Mouse (Mus musculus) liver, adult (tissue): ENCODE data around the gene Arap1.
A peak's percentile ranks its signal among the peaks of the same experiment; 100 is the strongest.

Experiments used
- GATA4 ChIP-seq: IDR thresholded peaks from 2 replicates; pipeline ENCODE4 v1.6.1; 2014; ENCODE audit warnings: mild to moderate bottlenecking, low read length; ENCODE audit not compliant: insufficient replicate concordance

Gene Arap1

DNA sequence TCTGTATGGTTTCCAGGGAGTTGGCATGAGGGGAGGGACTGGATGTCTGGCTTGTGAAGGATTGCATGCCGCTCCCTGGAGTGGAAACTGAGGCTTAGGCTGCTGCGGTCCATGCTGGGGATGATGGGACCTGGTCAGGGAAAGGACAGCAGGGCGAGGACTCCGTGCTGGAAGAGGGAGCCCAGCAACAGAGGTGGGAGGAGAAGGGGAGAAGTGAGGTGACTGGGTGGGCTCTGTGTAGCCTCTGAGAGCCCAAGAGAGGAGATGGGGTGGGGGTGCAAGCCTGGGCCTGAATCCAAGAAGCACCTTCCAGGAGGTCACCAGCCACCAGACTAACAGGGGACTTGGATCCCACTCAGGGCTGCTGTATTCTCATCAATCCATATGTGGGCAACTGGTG is 108.5 kb downstream of the Arap1 start:
- TF ChIP-seq GATA4: no peak

DNA sequence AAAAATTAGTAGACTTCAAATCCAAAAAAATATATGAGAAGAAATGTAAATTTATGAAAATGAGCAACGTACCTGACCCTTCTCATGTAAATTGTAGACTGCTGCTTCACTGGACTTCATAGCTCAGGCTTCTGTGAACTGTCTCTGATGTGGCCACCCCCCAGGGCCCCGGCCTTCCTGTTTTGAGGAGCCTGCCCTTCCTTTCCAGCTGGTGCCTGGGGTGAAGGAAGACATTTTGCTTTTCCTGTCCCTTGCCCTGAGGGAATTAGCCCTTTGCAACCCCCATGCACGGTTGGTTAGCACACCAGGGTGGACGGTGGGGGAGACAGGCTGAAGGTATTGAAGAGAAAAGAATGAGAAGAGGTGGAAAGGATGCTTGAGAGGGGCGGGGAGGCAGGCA is 108.9 kb downstream of the Arap1 start:
- no peak for TF ChIP-seq GATA4

DNA sequence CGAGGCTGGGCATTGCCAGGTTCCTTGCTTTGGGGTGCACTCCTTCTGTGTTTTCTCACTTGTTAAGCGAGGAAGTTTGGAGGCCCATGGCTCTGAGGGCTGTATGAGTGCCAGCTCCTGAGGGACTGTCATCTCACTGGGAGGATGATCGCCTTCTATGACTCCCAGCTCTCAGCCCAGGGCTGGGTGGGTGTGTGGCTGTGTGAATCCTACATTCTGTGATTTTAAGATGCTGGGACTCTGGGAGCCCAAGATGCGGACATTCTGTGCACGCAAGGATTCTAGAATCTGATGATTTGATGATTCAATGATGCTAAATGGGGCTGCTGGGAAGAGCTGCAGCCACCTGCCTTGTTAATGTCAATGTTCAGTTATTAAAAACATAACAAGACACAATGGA is 109.4 kb downstream of the Arap1 start:
- TF ChIP-seq GATA4: no peak

DNA sequence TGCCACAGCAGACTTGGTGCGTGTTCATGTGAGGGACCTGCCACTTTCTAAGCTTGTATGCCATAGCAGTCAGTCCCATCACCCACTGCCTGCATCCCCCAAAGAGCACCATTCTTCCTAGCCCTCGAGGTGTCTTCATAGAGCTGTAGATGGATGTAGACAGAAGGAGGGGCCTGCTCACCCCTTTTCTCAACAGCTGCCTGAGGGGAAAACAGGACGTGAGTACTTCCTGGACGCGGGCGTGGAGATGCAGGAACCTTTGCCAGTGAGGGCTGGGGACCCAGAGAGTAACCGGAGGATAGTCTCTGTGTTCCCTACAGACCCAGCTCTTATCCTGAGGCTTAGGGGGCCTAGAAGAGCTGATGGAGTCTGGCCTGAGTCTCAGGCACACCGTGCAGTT is 109.9 kb downstream of the Arap1 start:
- TF ChIP-seq GATA4: no peak

DNA sequence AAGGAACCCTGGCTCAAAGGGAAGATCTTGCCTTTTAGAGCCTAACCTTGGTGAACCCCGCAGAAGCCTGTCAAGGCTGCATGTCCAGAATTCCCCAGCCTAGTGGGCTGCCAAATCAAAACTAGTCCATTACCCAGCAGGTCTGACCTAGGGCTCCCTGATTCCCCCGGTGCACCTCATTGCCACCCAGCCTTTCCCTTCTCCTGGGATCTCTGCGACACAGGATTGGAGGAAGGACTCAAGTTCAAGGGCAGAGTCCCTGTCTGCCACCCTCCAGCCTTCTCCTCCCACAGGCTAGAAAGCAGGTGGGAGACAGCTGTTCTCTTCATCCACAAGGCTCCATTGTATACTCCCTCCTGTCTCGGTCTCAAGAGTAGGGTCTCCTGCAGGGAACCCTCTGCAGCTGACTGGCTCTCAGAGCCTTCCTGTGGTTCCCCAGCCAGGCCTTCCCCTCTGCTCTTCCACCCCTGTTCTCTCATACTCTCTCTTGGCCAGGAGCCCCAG is 110.5 kb downstream of the Arap1 start:
- TF ChIP-seq GATA4: no peak

DNA sequence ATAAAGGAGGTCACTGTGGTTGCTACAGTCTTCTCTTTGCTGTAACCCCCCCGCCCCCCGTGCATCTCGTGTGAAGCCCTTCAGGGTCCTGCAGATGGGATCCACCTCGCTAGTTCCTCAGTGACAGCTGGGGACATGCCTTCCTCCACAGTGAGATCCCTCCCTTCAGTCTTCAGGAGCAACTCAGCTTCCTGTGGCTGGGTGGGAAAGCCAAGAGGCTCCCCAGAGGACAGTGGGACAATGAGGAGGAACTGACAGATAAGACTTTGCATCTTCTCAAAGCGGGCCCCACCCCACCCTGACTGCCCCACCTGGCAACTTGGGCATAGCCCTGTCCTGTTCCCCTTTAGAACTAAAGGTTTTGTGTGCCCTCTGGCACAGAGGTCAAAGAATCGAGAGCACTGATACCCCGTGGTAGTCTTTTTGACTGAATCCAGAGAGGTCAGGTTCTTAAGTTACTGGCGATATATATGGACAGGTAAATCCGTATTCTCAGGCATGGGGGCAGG is 111.5 kb downstream of the Arap1 start:
- TF ChIP-seq GATA4: no peak

DNA sequence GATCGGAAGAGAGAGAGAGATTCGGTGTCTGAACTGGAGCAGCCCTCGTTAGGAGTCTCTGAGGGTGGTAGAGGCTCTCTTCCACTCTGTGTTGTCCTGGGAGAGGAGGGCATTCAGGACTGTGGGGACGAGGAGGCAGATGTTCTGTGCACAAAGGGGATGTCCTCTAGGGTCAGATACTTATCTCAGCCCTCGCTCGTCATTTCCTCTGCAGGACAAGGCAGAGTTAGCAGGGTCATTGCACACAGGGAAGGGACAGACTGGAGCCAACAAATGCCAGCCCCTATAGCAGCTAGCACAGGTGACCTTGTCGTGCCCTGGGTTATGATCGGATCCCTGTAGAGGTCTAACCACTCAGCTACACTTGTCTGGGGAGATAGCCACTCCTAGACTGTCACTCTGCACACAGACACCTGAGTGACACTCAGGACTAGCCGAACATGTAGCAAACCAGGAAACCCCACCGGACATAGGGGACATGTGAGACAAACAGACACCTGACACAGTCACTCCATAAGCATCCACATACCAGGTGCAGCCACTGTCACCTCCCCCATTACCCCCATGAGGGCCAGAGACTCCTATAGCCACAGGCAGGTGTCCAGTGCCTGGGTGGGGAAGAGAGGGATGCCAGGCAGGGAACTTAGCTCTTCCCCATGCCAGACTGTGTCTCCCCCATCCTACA is 112.2 kb downstream of the Arap1 start:
- peak; percentile 55; the same call in 1 of the 2 replicates for TF ChIP-seq GATA4

DNA sequence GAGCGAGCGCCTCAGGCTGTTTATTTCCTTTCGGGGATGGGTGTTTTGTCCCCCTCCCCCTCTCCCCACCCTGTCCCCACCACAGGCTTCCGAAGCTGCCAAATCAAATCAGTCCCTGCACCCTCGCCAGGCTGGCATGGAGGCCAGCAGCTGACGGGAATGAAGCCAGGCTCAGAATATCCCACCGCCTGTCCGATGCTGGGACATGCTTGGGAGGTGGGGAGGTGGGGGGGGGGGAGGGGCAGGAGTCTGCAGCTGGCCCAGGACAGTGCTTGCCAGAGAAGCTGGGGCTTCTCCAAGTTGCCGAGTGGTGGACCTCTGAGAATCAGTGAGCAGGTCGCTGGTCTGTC is 112.7 kb downstream of the Arap1 start:
- TF ChIP-seq GATA4: no peak

DNA sequence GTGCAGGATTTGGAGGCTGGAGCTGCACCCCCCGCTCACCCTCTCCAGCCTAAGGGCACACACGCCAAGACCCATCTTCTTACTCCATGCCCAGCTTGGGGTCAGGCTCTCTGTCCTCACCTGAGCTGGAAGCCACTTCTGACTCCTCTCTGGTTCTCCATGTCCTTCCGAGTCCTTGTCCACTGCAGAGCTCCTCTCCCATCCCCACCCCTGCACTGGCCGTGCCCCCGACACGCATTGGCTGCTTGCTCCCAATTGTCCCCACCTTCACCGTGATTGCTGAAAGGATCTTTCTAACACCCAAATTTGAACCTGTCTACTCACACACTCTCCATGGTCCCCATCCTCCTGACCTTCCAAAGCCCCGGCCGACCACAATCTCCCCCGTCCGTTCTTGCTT is 113.7 kb downstream of the Arap1 start:
- TF ChIP-seq GATA4: no peak
